Mouse (Mus musculus): ENCODE data around the gene Nr1h2. TPM values are rescaled to one million over a fixed set of nuclear protein-coding genes. Genes with fewer than 3 reads are reported as not detected.
A peak's percentile ranks its signal among the peaks of the same experiment; 100 is the strongest.

Gene Nr1h2
- polyA plus RNA-seq, 1 experiment from 2014 or later, result 74.6 TPM

GRCm38 (mm10) chr7:44591348-44592116, 37.8 kb upstream of the Nr1h2 start:
- H3K4me1 ChIP-seq, result peaks cover 79% of the 10 kb centered on the region
- WGBS, result under 1% methylated on average over 55 of the region's 60 CpGs
- H3K27ac ChIP-seq, result peak overlapping the region; percentile 77
- peak overlapping the region; percentile 74 for H3K4me3 ChIP-seq
- peak; percentile 39 for DNase-seq (ENCODE audit: extremely low spot score, low spot score)
- peaks cover 73% of the 10 kb centered on the region for H3K27me3 ChIP-seq (ENCODE audit: poor library complexity, severe bottlenecking)
- peaks cover 11% of the 10 kb centered on the region for H3K36me3 ChIP-seq (replicated peaks)
- no peaks in the 10 kb centered on the region for H3K9me3 ChIP-seq

GRCm38 (mm10) chr7:44590402-44591347, 36.9 kb upstream of the Nr1h2 start, which contains the start of gene Kcnc3:
Gene Kcnc3 (plus strand): TSS chr7:44590664.
- no peaks in the 10 kb centered on the region for H3K9me3 ChIP-seq
- WGBS, result under 1% methylated on average over 80 of the region's 80 CpGs
- peaks cover 81% of the 10 kb centered on the region for H3K27me3 ChIP-seq (ENCODE audit: poor library complexity, severe bottlenecking)

GRCm38 (mm10) chr7:44589946-44590345, 36.2 kb upstream of the Nr1h2 start:
- under 1% methylated on average over 13 of the region's 13 CpGs for WGBS
- Histone ChIP-seq H3K36me3 (replicated peaks) (no peaks in the 10 kb centered on the region), H3K9me3 (no peaks in the 10 kb centered on the region), H3K27me3 (ENCODE audit: poor library complexity, severe bottlenecking) (peaks cover 88% of the 10 kb centered on the region), H3K4me3 (peak overlapping the region; percentile 74), H3K27ac (peak overlapping the region; percentile 77), H3K4me1 (peaks cover 82% of the 10 kb centered on the region)
- DNase-seq (ENCODE audit: extremely low spot score, low spot score), result peak; percentile 40

More at GRCm38 (mm10) chr7:44590402-44591347, 36.9 kb upstream of the Nr1h2 start, which contains the start of gene Kcnc3:
- Histone ChIP-seq H3K4me1 (peaks cover 82% of the 10 kb centered on the region), H3K36me3 (replicated peaks) (peaks cover 4% of the 10 kb centered on the region), H3K27ac (peak within 1 kb of the TSS; percentile 77), H3K4me3 (peak within 1 kb of the TSS; percentile 74)
- peak; percentile 98 for DNase-seq (ENCODE audit: extremely low spot score, low spot score)

GRCm38 (mm10) chr7:44589149-44589548, 35.4 kb upstream of the Nr1h2 start:
- Histone ChIP-seq H3K4me3 (peak overlapping the region; percentile 74), H3K4me1 (peaks cover 77% of the 10 kb centered on the region), H3K27me3 (ENCODE audit: poor library complexity, severe bottlenecking) (peaks cover 90% of the 10 kb centered on the region), H3K36me3 (replicated peaks) (no peaks in the 10 kb centered on the region), H3K27ac (peak overlapping the region; percentile 77), H3K9me3 (no peaks in the 10 kb centered on the region)
- DNase-seq (ENCODE audit: extremely low spot score, low spot score), result peak; percentile 86
- under 1% methylated on average over 32 of the region's 33 CpGs for WGBS

- peak overlapping the region; percentile 77 for H3K27ac ChIP-seq
- WGBS, result 11% methylated on average over 12 of the region's 12 CpGs
- H3K4me3 ChIP-seq, result peak overlapping the region; percentile 74
- no peaks in the 10 kb centered on the region for H3K36me3 ChIP-seq (replicated peaks)
- no peak for DNase-seq (ENCODE audit: extremely low spot score, low spot score)
- H3K9me3 ChIP-seq, result no peaks in the 10 kb centered on the region
- H3K4me1 ChIP-seq, result peaks cover 69% of the 10 kb centered on the region
- H3K27me3 ChIP-seq (ENCODE audit: poor library complexity, severe bottlenecking), result peaks cover 85% of the 10 kb centered on the region
Measured at GRCm38 (mm10) chr7:44588338-44588737, 34.6 kb upstream of the Nr1h2 start.

- H3K9me3 ChIP-seq, result no peaks in the 10 kb centered on the region
- peak overlapping the region; percentile 74 for H3K4me3 ChIP-seq
- H3K27ac ChIP-seq, result no peak overlapping the region
- WGBS, result 38% methylated on average over 6 of the region's 6 CpGs
- H3K4me1 ChIP-seq, result peaks cover 63% of the 10 kb centered on the region
- H3K27me3 ChIP-seq (ENCODE audit: poor library complexity, severe bottlenecking), result peaks cover 78% of the 10 kb centered on the region
- no peaks in the 10 kb centered on the region for H3K36me3 ChIP-seq (replicated peaks)
- no peak for DNase-seq (ENCODE audit: extremely low spot score, low spot score)
Measured at GRCm38 (mm10) chr7:44587676-44588075, 33.9 kb upstream of the Nr1h2 start.

- Histone ChIP-seq H3K4me1 (peaks cover 55% of the 10 kb centered on the region), H3K27ac (peak overlapping the region; percentile 79), H3K4me3 (peak overlapping the region; percentile 74), H3K36me3 (replicated peaks) (no peaks in the 10 kb centered on the region), H3K9me3 (no peaks in the 10 kb centered on the region), H3K27me3 (ENCODE audit: poor library complexity, severe bottlenecking) (peaks cover 71% of the 10 kb centered on the region)
- DNase-seq (ENCODE audit: extremely low spot score, low spot score), result peak; percentile 82
- under 1% methylated on average over 18 of the region's 18 CpGs for WGBS
Measured at GRCm38 (mm10) chr7:44586930-44587329, 33.2 kb upstream of the Nr1h2 start.

GRCm38 (mm10) chr7:44586518-44586917, 32.8 kb upstream of the Nr1h2 start:
- DNase-seq (ENCODE audit: extremely low spot score, low spot score), result peak; percentile 53
- Histone ChIP-seq H3K27me3 (ENCODE audit: poor library complexity, severe bottlenecking) (peaks cover 69% of the 10 kb centered on the region), H3K27ac (peak overlapping the region; percentile 79), H3K36me3 (replicated peaks) (no peaks in the 10 kb centered on the region), H3K4me1 (peaks cover 51% of the 10 kb centered on the region), H3K4me3 (peak overlapping the region; percentile 74), H3K9me3 (no peaks in the 10 kb centered on the region)
- 10% methylated on average over 19 of the region's 19 CpGs for WGBS

- Histone ChIP-seq H3K36me3 (replicated peaks) (no peaks in the 10 kb centered on the region), H3K4me3 (no peak overlapping the region), H3K4me1 (peaks cover 43% of the 10 kb centered on the region), H3K27me3 (ENCODE audit: poor library complexity, severe bottlenecking) (peaks cover 60% of the 10 kb centered on the region), H3K9me3 (no peaks in the 10 kb centered on the region), H3K27ac (no peak overlapping the region)
- no peak for DNase-seq (ENCODE audit: extremely low spot score, low spot score)
- 94% methylated on average over 6 of the region's 6 CpGs for WGBS
Measured at GRCm38 (mm10) chr7:44585606-44586005, 31.9 kb upstream of the Nr1h2 start.

GRCm38 (mm10) chr7:44584921-44585320, 31.2 kb upstream of the Nr1h2 start:
- 91% methylated on average over 6 of the region's 6 CpGs for WGBS
- no peak overlapping the region for H3K27ac ChIP-seq
- H3K4me3 ChIP-seq, result no peak overlapping the region
- H3K27me3 ChIP-seq (ENCODE audit: poor library complexity, severe bottlenecking), result peaks cover 54% of the 10 kb centered on the region
- H3K4me1 ChIP-seq, result peaks cover 36% of the 10 kb centered on the region
- DNase-seq (ENCODE audit: extremely low spot score, low spot score), result no peak
- no peaks in the 10 kb centered on the region for H3K9me3 ChIP-seq
- H3K36me3 ChIP-seq (replicated peaks), result no peaks in the 10 kb centered on the region

GRCm38 (mm10) chr7:44584265-44584804, 30.6 kb upstream of the Nr1h2 start:
- H3K36me3 ChIP-seq (replicated peaks), result no peaks in the 10 kb centered on the region
- H3K9me3 ChIP-seq, result no peaks in the 10 kb centered on the region
- DNase-seq (ENCODE audit: extremely low spot score, low spot score), result no peak
- no peak overlapping the region for H3K27ac ChIP-seq
- H3K4me3 ChIP-seq, result no peak overlapping the region
- H3K27me3 ChIP-seq (ENCODE audit: poor library complexity, severe bottlenecking), result peaks cover 48% of the 10 kb centered on the region
- peaks cover 30% of the 10 kb centered on the region for H3K4me1 ChIP-seq
- 88% methylated on average over 4 of the region's 4 CpGs for WGBS

- H3K4me1 ChIP-seq, result peaks cover 19% of the 10 kb centered on the region
- H3K36me3 ChIP-seq (replicated peaks), result no peaks in the 10 kb centered on the region
- WGBS, result 95% methylated on average over 1 of the region's 1 CpGs
- peaks cover 4% of the 10 kb centered on the region; the same call in 1 of the 2 replicates for H3K9me3 ChIP-seq
- H3K4me3 ChIP-seq, result no peak overlapping the region
- no peak overlapping the region for H3K27ac ChIP-seq
- no peak for DNase-seq (ENCODE audit: extremely low spot score, low spot score)
- peaks cover 36% of the 10 kb centered on the region for H3K27me3 ChIP-seq (ENCODE audit: poor library complexity, severe bottlenecking)
Measured at GRCm38 (mm10) chr7:44583146-44583545, 29.4 kb upstream of the Nr1h2 start.

All from forebrain, embryonic 10.5 days (tissue).